Mouse (Mus musculus): ENCODE data around the gene Col11a2. TPM values are rescaled to one million over a fixed set of nuclear protein-coding genes. Genes with fewer than 3 reads are reported as not detected.

Gene Col11a2
- total and polyA plus RNA-seq, 2 experiments from 2014 or later: 2.1 to 28.0 TPM

DNA sequence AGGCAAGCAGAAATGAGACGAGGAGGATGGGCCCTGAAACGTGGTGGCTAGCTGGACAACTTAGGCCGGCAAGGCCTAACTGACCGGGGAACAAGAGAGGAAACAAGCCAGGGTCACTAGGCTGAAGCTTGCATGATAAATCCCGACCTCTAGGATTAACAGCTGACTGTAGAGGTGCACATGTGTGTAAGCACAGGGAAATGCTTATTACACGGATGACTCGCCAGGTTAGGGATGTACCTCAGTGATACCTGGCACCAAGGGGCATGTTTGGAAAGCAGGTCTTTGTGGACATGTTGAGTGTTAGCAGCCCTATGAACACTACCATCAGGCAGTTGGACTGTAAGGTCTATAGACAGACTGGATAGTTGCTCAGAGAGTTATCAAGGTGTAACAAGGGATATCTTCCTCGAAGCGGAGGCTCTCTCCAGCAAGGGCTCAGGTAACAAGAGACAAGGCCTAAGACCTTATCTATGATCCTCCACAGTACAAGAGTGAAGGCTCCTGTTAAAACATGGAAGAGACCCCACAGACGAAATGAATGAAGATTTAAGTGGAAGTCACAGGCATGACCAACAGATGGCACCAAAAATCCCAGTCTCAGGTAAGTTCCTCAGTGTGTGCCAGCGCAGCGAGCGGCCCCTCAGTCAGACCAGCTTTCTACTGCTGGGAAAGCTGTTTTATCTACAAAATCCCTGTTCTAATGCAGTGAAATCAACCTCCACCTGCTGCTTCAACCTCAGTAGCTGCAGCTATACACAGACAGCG is 70.0 kb downstream of the Col11a2 start:
- Histone ChIP-seq H3K36me3 (ENCODE audit: insufficient read depth) (peaks cover 51% of the 10 kb centered on the region), H3K27me3 (ENCODE audit: insufficient read depth, low read length) (no peaks in the 10 kb centered on the region), H3K9ac (0 out of 2 replicates have a peak overlapping the region, but pooled peaks have one; percentile 10), H3K9me3 (ENCODE audit: low read length) (no peaks in the 10 kb centered on the region), H3K4me3 (ENCODE audit: low read depth, low read length) (no peak overlapping the region), H3K27ac (ENCODE audit: low read depth, low read length) (peak overlapping the region; percentile 54; the same call in 1 of the 2 replicates), H3K4me1 (ENCODE audit: insufficient read depth) (0 out of 2 replicates have a peak, but pooled peaks cover 4% of the 10 kb centered on the region), H3K4me2 (ENCODE audit: low read depth) (no peak overlapping the region)
- peak; percentile 47 for TF ChIP-seq CTCF (IDR thresholded peaks at IDR 0.05; ENCODE audit: low read depth)
- WGBS: 70% methylated on average over 14 of the region's 14 CpGs
- DNase-seq: peak; percentile 59
- ATAC-seq: peak; percentile 61

DNA sequence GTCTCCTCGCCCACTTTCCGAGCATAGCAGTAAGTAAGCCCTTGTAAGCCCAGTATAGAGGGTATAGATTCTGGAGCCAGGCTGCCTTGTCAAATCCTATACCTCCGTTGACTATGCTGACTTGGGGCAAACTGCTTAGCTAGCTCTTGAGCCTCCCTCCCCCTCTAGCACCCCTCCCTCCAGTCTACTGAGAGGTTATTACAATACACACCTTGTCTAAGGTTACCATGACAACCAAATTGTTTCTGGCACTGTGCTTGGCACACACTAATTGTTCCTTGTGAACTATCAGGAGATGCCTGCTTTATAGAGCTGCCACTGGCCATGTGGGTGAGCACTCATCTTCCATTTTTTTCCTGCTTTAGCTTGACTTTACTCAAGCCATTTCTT is 70.6 kb downstream of the Col11a2 start:
- WGBS: 53% methylated on average over 3 of the region's 3 CpGs
- ATAC-seq: peak; percentile 39
- Histone ChIP-seq H3K9me3 (ENCODE audit: low read length) (no peaks in the 10 kb centered on the region), H3K4me2 (ENCODE audit: low read depth) (no peak overlapping the region), H3K9ac (0 out of 2 replicates have a peak overlapping the region, but pooled peaks have one; percentile 10), H3K27me3 (ENCODE audit: insufficient read depth, low read length) (no peaks in the 10 kb centered on the region), H3K4me1 (ENCODE audit: insufficient read depth) (0 out of 2 replicates have a peak, but pooled peaks cover 4% of the 10 kb centered on the region), H3K36me3 (ENCODE audit: insufficient read depth) (peaks cover 57% of the 10 kb centered on the region), H3K4me3 (ENCODE audit: low read depth, low read length) (no peak overlapping the region), H3K27ac (ENCODE audit: low read depth, low read length) (peak overlapping the region; percentile 54)
- no peak for TF ChIP-seq CTCF (IDR thresholded peaks at IDR 0.05; ENCODE audit: low read depth)
- no peak for DNase-seq

DNA sequence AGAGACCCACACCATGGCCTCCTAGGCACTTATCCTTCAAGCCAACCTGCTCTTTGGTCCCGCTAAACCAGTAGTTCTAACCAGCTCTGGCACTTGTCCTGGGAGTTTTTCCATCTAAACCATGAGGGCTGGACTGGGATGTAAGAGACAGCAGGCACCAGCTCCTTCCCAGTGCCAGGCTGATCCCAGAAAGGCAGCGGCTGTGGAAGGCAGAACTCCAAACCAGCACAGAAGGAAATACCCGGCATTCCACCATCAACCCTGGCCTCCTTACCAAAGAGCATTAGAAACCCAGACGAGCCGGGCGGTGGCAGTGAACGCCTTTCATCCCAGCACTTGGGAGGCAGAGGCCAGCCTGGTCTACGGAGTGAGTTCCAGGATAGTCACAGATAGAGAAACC is 71.1 kb downstream of the Col11a2 start:
- no peak for DNase-seq
- H3K36me3 ChIP-seq (ENCODE audit: insufficient read depth): peaks cover 62% of the 10 kb centered on the region
- 45% methylated on average over 8 of the region's 8 CpGs for WGBS
- 0 out of 2 replicates have a peak overlapping the region, but pooled peaks have one; percentile 1 for H3K9ac ChIP-seq
- H3K9me3 ChIP-seq (ENCODE audit: low read length): no peaks in the 10 kb centered on the region
- H3K4me3 ChIP-seq (ENCODE audit: low read depth, low read length): no peak overlapping the region
- no peak for TF ChIP-seq CTCF (IDR thresholded peaks at IDR 0.05; ENCODE audit: low read depth)
- ATAC-seq: peak; percentile 5; the same call in 1 of the 2 replicates
- H3K4me2 ChIP-seq (ENCODE audit: low read depth): no peak overlapping the region
- 0 out of 2 replicates have a peak, but pooled peaks cover 4% of the 10 kb centered on the region for H3K4me1 ChIP-seq (ENCODE audit: insufficient read depth)
- no peaks in the 10 kb centered on the region for H3K27me3 ChIP-seq (ENCODE audit: insufficient read depth, low read length)
- peak overlapping the region; percentile 35; the same call in 1 of the 2 replicates for H3K27ac ChIP-seq (ENCODE audit: low read depth, low read length)

DNA sequence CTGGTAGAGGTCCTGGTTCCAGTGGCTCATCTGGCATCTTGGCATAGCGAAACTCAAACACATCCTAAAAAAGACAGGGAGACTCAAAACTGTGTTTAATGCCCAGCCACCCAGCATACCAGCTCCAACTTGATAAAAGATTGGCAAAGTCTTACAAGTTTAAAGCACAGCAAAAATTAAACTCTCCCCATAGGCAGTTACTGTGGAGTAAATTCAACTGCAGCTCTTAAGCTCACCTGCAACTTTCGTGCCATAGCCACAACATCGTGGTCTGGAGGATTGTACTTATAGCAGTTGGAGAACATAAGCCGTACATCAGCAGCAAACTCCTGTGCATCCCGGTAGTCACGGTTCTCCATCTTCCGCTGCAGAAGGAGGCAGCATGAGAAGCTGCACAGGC is 74.9 kb downstream of the Col11a2 start:
- 93% methylated on average over 7 of the region's 7 CpGs for WGBS
- Histone ChIP-seq H3K9me3 (ENCODE audit: low read length) (no peaks in the 10 kb centered on the region), H3K4me3 (ENCODE audit: low read depth, low read length) (no peak overlapping the region), H3K4me2 (ENCODE audit: low read depth) (no peak overlapping the region), H3K4me1 (ENCODE audit: insufficient read depth) (peaks cover 7% of the 10 kb centered on the region; the same call in 1 of the 2 replicates), H3K27ac (ENCODE audit: low read depth, low read length) (no peak overlapping the region), H3K9ac (no peak overlapping the region), H3K36me3 (ENCODE audit: insufficient read depth) (peaks cover 84% of the 10 kb centered on the region), H3K27me3 (ENCODE audit: insufficient read depth, low read length) (no peaks in the 10 kb centered on the region)
- DNase-seq (no peak), ATAC-seq (no peak)
- no peak for TF ChIP-seq CTCF (IDR thresholded peaks at IDR 0.05; ENCODE audit: low read depth)

MicroRNA genes within 50 kb of the gene (microRNA counts, 519-probe panel; counts per million panel counts)
- microRNA mmu-miR-219: 3,592 counts per million, percentile 36 among the panel's probes with 10 or more counts

Small RNA genes lying within 50 kb of the gene (microRNA-seq; reads per million reads assigned to microRNA genes)
- gene Mir219a-1: 0 reads per million in 2 experiments
- 0 reads per million in 2 experiments for gene Mir219c

Other genes with a start within 250 kb of the Col11a2 start
Only the 30 nearest of the 33 such genes appear.
- gene Rps28, start 214.9 kb upstream of the Col11a2 start, total RNA-seq (2014; rRNA removed): 589 and 1,055 TPM in 2 replicates
- 603 and 823 TPM in 2 replicates for gene Rps28, start 214.9 kb upstream of the Col11a2 start, polyA plus RNA-seq (2015; fragmentation: Nextera tagmentation; extraction: Ambion mirVana)
- gene Ndufa7, start 214.9 kb upstream of the Col11a2 start, total RNA-seq (2014; rRNA removed): 258 and 291 TPM in 2 replicates
- gene Ndufa7, start 214.9 kb upstream of the Col11a2 start, polyA plus RNA-seq (2015; fragmentation: Nextera tagmentation; extraction: Ambion mirVana): 529 and 626 TPM in 2 replicates
- gene Cd320, start 196.3 kb upstream of the Col11a2 start, total RNA-seq (2014; rRNA removed): 17.2 and 27.5 TPM in 2 replicates
- gene Cd320, start 196.3 kb upstream of the Col11a2 start, polyA plus RNA-seq (2015; fragmentation: Nextera tagmentation; extraction: Ambion mirVana): 50.3 and 53.6 TPM in 2 replicates
- not detected in 2 replicates for gene Gm7029, start 165.6 kb upstream of the Col11a2 start, total RNA-seq (2014; rRNA removed)
- gene Gm7029, start 165.6 kb upstream of the Col11a2 start, polyA plus RNA-seq (2015; fragmentation: Nextera tagmentation; extraction: Ambion mirVana): not detected in 2 replicates
- gene Kifc1, start 148.8 kb upstream of the Col11a2 start, total RNA-seq (2014; rRNA removed): 4.3 and 4.7 TPM in 2 replicates
- 1.3 and 1.4 TPM in 2 replicates for gene Kifc1, start 148.8 kb upstream of the Col11a2 start, polyA plus RNA-seq (2015; fragmentation: Nextera tagmentation; extraction: Ambion mirVana)
- not detected in 2 replicates for gene Platr17, start 134.3 kb upstream of the Col11a2 start, total RNA-seq (2014; rRNA removed)
- 1.9 and 2.0 TPM in 2 replicates for gene Platr17, start 134.3 kb upstream of the Col11a2 start, polyA plus RNA-seq (2015; fragmentation: Nextera tagmentation; extraction: Ambion mirVana)
- gene Daxx, start 130.0 kb upstream of the Col11a2 start, total RNA-seq (2014; rRNA removed): 70.4 and 77.1 TPM in 2 replicates
- gene Daxx, start 130.0 kb upstream of the Col11a2 start, polyA plus RNA-seq (2015; fragmentation: Nextera tagmentation; extraction: Ambion mirVana): 41.5 and 45.2 TPM in 2 replicates
- 27.2 and 36.0 TPM in 2 replicates for gene Tapbp, start 123.5 kb upstream of the Col11a2 start, total RNA-seq (2014; rRNA removed)
- gene Tapbp, start 123.5 kb upstream of the Col11a2 start, polyA plus RNA-seq (2015; fragmentation: Nextera tagmentation; extraction: Ambion mirVana): 25.0 and 26.2 TPM in 2 replicates
- 34.4 and 44.0 TPM in 2 replicates for gene Zbtb22, start 123.5 kb upstream of the Col11a2 start, total RNA-seq (2014; rRNA removed)
- gene Zbtb22, start 123.5 kb upstream of the Col11a2 start, polyA plus RNA-seq (2015; fragmentation: Nextera tagmentation; extraction: Ambion mirVana): 20.4 and 22.3 TPM in 2 replicates
- gene Rgl2, start 109.9 kb upstream of the Col11a2 start, total RNA-seq (2014; rRNA removed): 75.7 and 76.3 TPM in 2 replicates
- 24.1 and 27.1 TPM in 2 replicates for gene Rgl2, start 109.9 kb upstream of the Col11a2 start, polyA plus RNA-seq (2015; fragmentation: Nextera tagmentation; extraction: Ambion mirVana)
- gene Pfdn6, start 99.1 kb upstream of the Col11a2 start, total RNA-seq (2014; rRNA removed): 57.0 and 78.4 TPM in 2 replicates
- 173 and 185 TPM in 2 replicates for gene Pfdn6, start 99.1 kb upstream of the Col11a2 start, polyA plus RNA-seq (2015; fragmentation: Nextera tagmentation; extraction: Ambion mirVana)
- 18.9 and 21.9 TPM in 2 replicates for gene Wdr46, start 98.8 kb upstream of the Col11a2 start, total RNA-seq (2014; rRNA removed)
- gene Wdr46, start 98.8 kb upstream of the Col11a2 start, polyA plus RNA-seq (2015; fragmentation: Nextera tagmentation; extraction: Ambion mirVana): 15.9 and 23.2 TPM in 2 replicates
- gene B3galt4, start 87.9 kb upstream of the Col11a2 start, total RNA-seq (2014; rRNA removed): 11.5 and 11.7 TPM in 2 replicates
- gene B3galt4, start 87.9 kb upstream of the Col11a2 start, polyA plus RNA-seq (2015; fragmentation: Nextera tagmentation; extraction: Ambion mirVana): 8.3 and 9.8 TPM in 2 replicates
- 46.2 and 46.8 TPM in 2 replicates for gene Vps52, start 83.6 kb upstream of the Col11a2 start, total RNA-seq (2014; rRNA removed)
- gene Vps52, start 83.6 kb upstream of the Col11a2 start, polyA plus RNA-seq (2015; fragmentation: Nextera tagmentation; extraction: Ambion mirVana): 59.6 and 66.1 TPM in 2 replicates
- gene Rps18, start 83.4 kb upstream of the Col11a2 start, total RNA-seq (2014; rRNA removed): 1,357 and 2,159 TPM in 2 replicates
- gene Rps18, start 83.4 kb upstream of the Col11a2 start, polyA plus RNA-seq (2015; fragmentation: Nextera tagmentation; extraction: Ambion mirVana): 876 and 1,153 TPM in 2 replicates
- 14.3 and 21.9 TPM in 2 replicates for gene H2-K1, start 39.1 kb upstream of the Col11a2 start, total RNA-seq (2014; rRNA removed)
- 17.3 and 21.2 TPM in 2 replicates for gene H2-K1, start 39.1 kb upstream of the Col11a2 start, polyA plus RNA-seq (2015; fragmentation: Nextera tagmentation; extraction: Ambion mirVana)
- gene Ring1, start 14.8 kb upstream of the Col11a2 start, total RNA-seq (2014; rRNA removed): 20.7 and 21.4 TPM in 2 replicates
- gene Ring1, start 14.8 kb upstream of the Col11a2 start, polyA plus RNA-seq (2015; fragmentation: Nextera tagmentation; extraction: Ambion mirVana): 15.7 and 19.0 TPM in 2 replicates
- 39.1 and 58.0 TPM in 2 replicates for gene H2-Ke6, start 11.4 kb upstream of the Col11a2 start, total RNA-seq (2014; rRNA removed)
- 54.6 and 55.7 TPM in 2 replicates for gene H2-Ke6, start 11.4 kb upstream of the Col11a2 start, polyA plus RNA-seq (2015; fragmentation: Nextera tagmentation; extraction: Ambion mirVana)
- gene Slc39a7, start 7.8 kb upstream of the Col11a2 start, total RNA-seq (2014; rRNA removed): 126 and 161 TPM in 2 replicates
- 124 and 138 TPM in 2 replicates for gene Slc39a7, start 7.8 kb upstream of the Col11a2 start, polyA plus RNA-seq (2015; fragmentation: Nextera tagmentation; extraction: Ambion mirVana)
- 56.2 and 60.8 TPM in 2 replicates for gene Rxrb, start 7.6 kb upstream of the Col11a2 start, total RNA-seq (2014; rRNA removed)
- gene Rxrb, start 7.6 kb upstream of the Col11a2 start, polyA plus RNA-seq (2015; fragmentation: Nextera tagmentation; extraction: Ambion mirVana): 58.1 and 58.4 TPM in 2 replicates
- not detected in 2 replicates for gene H2-Oa, start 52.9 kb downstream of the Col11a2 start, total RNA-seq (2014; rRNA removed)
- gene H2-Oa, start 52.9 kb downstream of the Col11a2 start, polyA plus RNA-seq (2015; fragmentation: Nextera tagmentation; extraction: Ambion mirVana): 0.13 TPM in 1 of 2 replicates, not detected in the other
- 21.5 and 25.7 TPM in 2 replicates for gene H2-DMa, start 80.1 kb downstream of the Col11a2 start, total RNA-seq (2014; rRNA removed)
- 19.2 and 23.5 TPM in 2 replicates for gene H2-DMa, start 80.1 kb downstream of the Col11a2 start, polyA plus RNA-seq (2015; fragmentation: Nextera tagmentation; extraction: Ambion mirVana)
- 191 and 219 TPM in 2 replicates for gene Brd2, start 83.2 kb downstream of the Col11a2 start, total RNA-seq (2014; rRNA removed)
- gene Brd2, start 83.2 kb downstream of the Col11a2 start, polyA plus RNA-seq (2015; fragmentation: Nextera tagmentation; extraction: Ambion mirVana): 122 and 129 TPM in 2 replicates
- 2.2 and 2.4 TPM in 2 replicates for gene H2-DMb2, start 103.9 kb downstream of the Col11a2 start, total RNA-seq (2014; rRNA removed)
- gene H2-DMb2, start 103.9 kb downstream of the Col11a2 start, polyA plus RNA-seq (2015; fragmentation: Nextera tagmentation; extraction: Ambion mirVana): 0.72 and 1.0 TPM in 2 replicates
- 0.62 and 2.8 TPM in 2 replicates for gene H2-DMb1, start 113.6 kb downstream of the Col11a2 start, total RNA-seq (2014; rRNA removed)
- 1.5 and 1.7 TPM in 2 replicates for gene H2-DMb1, start 113.6 kb downstream of the Col11a2 start, polyA plus RNA-seq (2015; fragmentation: Nextera tagmentation; extraction: Ambion mirVana)
- gene Tap1, start 148.1 kb downstream of the Col11a2 start, total RNA-seq (2014; rRNA removed): 5.2 and 7.5 TPM in 2 replicates
- gene Tap1, start 148.1 kb downstream of the Col11a2 start, polyA plus RNA-seq (2015; fragmentation: Nextera tagmentation; extraction: Ambion mirVana): 4.6 and 5.0 TPM in 2 replicates
- gene Psmb9, start 148.3 kb downstream of the Col11a2 start, total RNA-seq (2014; rRNA removed): 1.2 and 1.9 TPM in 2 replicates
- 2.0 and 2.3 TPM in 2 replicates for gene Psmb9, start 148.3 kb downstream of the Col11a2 start, polyA plus RNA-seq (2015; fragmentation: Nextera tagmentation; extraction: Ambion mirVana)
- gene Psmb8, start 158.3 kb downstream of the Col11a2 start, total RNA-seq (2014; rRNA removed): 1.5 and 2.9 TPM in 2 replicates
- gene Psmb8, start 158.3 kb downstream of the Col11a2 start, polyA plus RNA-seq (2015; fragmentation: Nextera tagmentation; extraction: Ambion mirVana): 4.8 and 7.2 TPM in 2 replicates
- gene Tap2, start 164.1 kb downstream of the Col11a2 start, total RNA-seq (2014; rRNA removed): 1.3 and 1.9 TPM in 2 replicates
- gene Tap2, start 164.1 kb downstream of the Col11a2 start, polyA plus RNA-seq (2015; fragmentation: Nextera tagmentation; extraction: Ambion mirVana): 3.2 and 3.8 TPM in 2 replicates
- gene H2-Ob, start 199.5 kb downstream of the Col11a2 start, total RNA-seq (2014; rRNA removed): 0.10 TPM in 1 of 2 replicates, not detected in the other
- 0.33 and 0.36 TPM in 2 replicates for gene H2-Ob, start 199.5 kb downstream of the Col11a2 start, polyA plus RNA-seq (2015; fragmentation: Nextera tagmentation; extraction: Ambion mirVana)

All from forebrain, postnatal 0 days (tissue).